Mouse (Mus musculus) forebrain, embryonic 12.5 days (tissue): ENCODE results near the gene Tmem107. TPM values are rescaled to one million over a fixed set of nuclear protein-coding genes. Genes with fewer than 3 reads are reported as not detected.

Experiments used
- ATAC-seq: fragments of 200-750 bp; cut with Nextera tagmentation; 2 replicates; pipeline ENCODE4 v1.8.0; 2017; ENCODE audit warnings: moderate TSS enrichment; ENCODE audit not compliant: low FRiP score
- H3K27ac ChIP-seq: fragments of 300-500 bp; sonication (generic); 2 replicates; pipeline ENCODE4 v1.5.1; 2016; ENCODE audit warnings: mild to moderate bottlenecking
- H3K27me3 ChIP-seq: fragments of 300-500 bp; sonication (generic); 2 replicates; pipeline ENCODE4 v1.6.1; 2016; ENCODE audit warnings: mild to moderate bottlenecking
- H3K36me3 ChIP-seq: fragments of 300-500 bp; sonication (generic); replicated peaks from 2 replicates; pipeline ENCODE4 v1.6.1; 2016; ENCODE audit warnings: mild to moderate bottlenecking
- H3K4me1 ChIP-seq: fragments of 300-500 bp; sonication (generic); 2 replicates; pipeline ENCODE4 v1.6.1; 2016
- H3K4me2 ChIP-seq: fragments of 300-500 bp; sonication (generic); 2 replicates; pipeline ENCODE4 v1.6.1; 2016; ENCODE audit warnings: mild to moderate bottlenecking, moderate library complexity
- H3K4me3 ChIP-seq: fragments of 300-500 bp; sonication (generic); replicated peaks from 2 replicates; pipeline ENCODE4 v1.5.1; 2016; ENCODE audit warnings: mild to moderate bottlenecking
- H3K9ac ChIP-seq: fragments of 300-500 bp; sonication (generic); 2 replicates; pipeline ENCODE4 v1.6.1; 2016; ENCODE audit warnings: mild to moderate bottlenecking
- H3K9me3 ChIP-seq: fragments of 300-500 bp; sonication (generic); 2 replicates; pipeline ENCODE4 v1.6.1; 2016
- WGBS: fragments of 180-500 bp; shearing (Covaris S2); methylation state at CpG from one replicate; pipeline ENCODE4 v1.1.7; 2016; 5-methylcytosine and 5-hydroxymethylcytosine counted together
- polyA plus RNA-seq: library from polyadenylated mRNA; unstranded; fragments of >200 nt; fragmentation: Nextera tagmentation; extraction: Ambion mirVana; gene quantifications from 2 replicates; pipeline ENCODE4 v1.2.1, GENCODE M21; 2016

Gene Tmem107
- polyA plus RNA-seq, 1 experiment from 2014 or later: 56.9 TPM

DNA sequence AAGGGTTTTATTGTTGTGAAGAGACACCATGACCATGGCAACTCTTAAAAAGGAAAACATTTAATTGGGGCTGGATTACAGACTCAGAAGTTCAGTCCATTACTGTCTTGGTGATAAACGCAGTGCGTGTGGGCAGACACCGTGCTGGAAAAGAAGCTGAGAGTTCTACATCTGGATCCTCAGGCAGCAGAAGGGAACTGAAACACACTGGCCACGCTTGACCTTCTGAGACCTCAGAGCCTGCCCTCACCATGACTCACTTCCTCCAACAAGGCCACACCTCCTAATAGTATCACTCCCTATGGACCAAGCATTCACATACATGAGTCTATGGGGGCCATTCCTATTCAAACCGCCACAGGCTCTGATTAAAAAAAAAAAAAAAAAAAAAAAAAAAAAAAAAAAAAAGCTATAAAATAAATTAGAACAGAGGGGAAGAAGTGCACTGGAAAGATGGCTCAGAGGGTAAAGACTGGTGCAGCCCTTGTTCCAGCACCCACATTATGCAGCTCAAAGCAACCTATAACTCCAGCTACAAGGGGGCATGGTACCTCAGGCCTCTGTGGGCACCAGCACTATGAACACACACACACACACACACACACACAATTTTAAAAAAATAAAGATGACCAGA lies 8.3 kb downstream of the Tmem107 start:
- Histone ChIP-seq H3K9ac (no peak overlapping the region), H3K9me3 (no peaks in the 10 kb centered on the region), H3K4me3 (no peak overlapping the region), H3K4me2 (no peak overlapping the region), H3K27me3 (no peaks in the 10 kb centered on the region), H3K36me3 (no peaks in the 10 kb centered on the region), H3K4me1 (peaks cover 9% of the 10 kb centered on the region; the same call in 1 of the 2 replicates), H3K27ac (no peak overlapping the region)
- ATAC-seq: no peak
- 85% methylated on average over 5 of the region's 5 CpGs for WGBS

GRCm38 (mm10) chr11:69080102-69080854 lies 9.7 kb downstream of the Tmem107 start:
- ATAC-seq: no peak
- Histone ChIP-seq H3K4me2 (no peak overlapping the region), H3K9me3 (no peaks in the 10 kb centered on the region), H3K36me3 (no peaks in the 10 kb centered on the region), H3K27me3 (no peaks in the 10 kb centered on the region), H3K4me3 (no peak overlapping the region), H3K9ac (no peak overlapping the region), H3K4me1 (no peaks in the 10 kb centered on the region), H3K27ac (no peak overlapping the region)
- WGBS: 87% methylated on average over 15 of the region's 15 CpGs

DNA sequence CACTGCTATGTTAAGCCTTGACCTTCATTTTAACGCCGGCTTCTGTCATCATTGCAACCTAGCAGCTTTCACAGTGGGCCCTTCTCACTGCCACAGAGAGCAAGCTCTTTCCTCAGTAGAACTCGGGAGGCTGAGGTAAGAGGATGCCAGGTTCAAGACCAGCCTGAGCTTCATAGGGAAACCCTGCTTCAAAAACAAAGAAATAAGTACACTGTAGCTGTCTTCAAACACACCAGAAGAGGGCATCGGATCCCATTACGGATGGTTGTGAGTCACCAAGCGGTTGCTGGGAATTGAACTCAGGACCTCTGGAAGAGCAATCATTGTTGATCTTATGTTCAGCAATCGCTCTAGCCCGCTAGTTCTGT lies 10.2 kb downstream of the Tmem107 start:
- 89% methylated on average over 8 of the region's 8 CpGs for WGBS
- H3K36me3 ChIP-seq: no peaks in the 10 kb centered on the region
- H3K4me1 ChIP-seq: no peaks in the 10 kb centered on the region
- no peaks in the 10 kb centered on the region for H3K9me3 ChIP-seq
- no peaks in the 10 kb centered on the region for H3K27me3 ChIP-seq
- H3K27ac ChIP-seq: no peak overlapping the region
- H3K4me3 ChIP-seq: no peak overlapping the region
- ATAC-seq: no peak
- no peak overlapping the region for H3K4me2 ChIP-seq
- H3K9ac ChIP-seq: no peak overlapping the region

DNA sequence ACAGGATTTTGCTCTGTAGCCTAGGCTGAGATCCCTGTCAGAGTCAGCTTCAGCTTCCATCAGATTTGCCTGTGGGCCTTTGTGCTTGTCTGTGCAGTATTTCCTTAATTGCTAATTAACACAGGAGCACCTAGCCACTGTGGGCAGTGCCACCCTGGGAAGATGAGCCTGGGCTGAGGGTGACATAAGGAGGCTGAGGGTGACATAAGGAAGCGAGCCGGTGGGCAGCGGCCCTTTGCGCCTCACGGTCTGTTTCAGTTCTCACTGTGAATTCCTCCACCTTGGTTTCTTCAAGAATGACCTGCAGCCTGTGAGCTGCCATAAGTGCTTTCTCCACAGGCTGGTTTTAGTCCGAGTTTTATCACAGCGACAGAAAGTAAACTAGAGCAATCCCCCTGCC lies 11.0 kb downstream of the Tmem107 start:
- Histone ChIP-seq H3K9ac (no peak overlapping the region), H3K4me2 (no peak overlapping the region), H3K27ac (no peak overlapping the region), H3K36me3 (no peaks in the 10 kb centered on the region), H3K27me3 (no peaks in the 10 kb centered on the region), H3K4me1 (no peaks in the 10 kb centered on the region), H3K4me3 (no peak overlapping the region), H3K9me3 (no peaks in the 10 kb centered on the region)
- ATAC-seq: no peak
- 87% methylated on average over 7 of the region's 7 CpGs for WGBS

GRCm38 (mm10) chr11:69085608-69086007 lies 15.0 kb downstream of the Tmem107 start:
- Histone ChIP-seq H3K9ac (no peak overlapping the region), H3K27me3 (no peaks in the 10 kb centered on the region), H3K27ac (no peak overlapping the region), H3K4me3 (no peak overlapping the region), H3K9me3 (no peaks in the 10 kb centered on the region), H3K36me3 (peaks cover 9% of the 10 kb centered on the region; the same call in 1 of the 2 replicates), H3K4me1 (peaks cover 18% of the 10 kb centered on the region), H3K4me2 (no peak overlapping the region)
- WGBS: 73% methylated on average over 6 of the region's 6 CpGs
- ATAC-seq: no peak

- Histone ChIP-seq H3K4me1 (peaks cover 22% of the 10 kb centered on the region), H3K36me3 (peaks cover 15% of the 10 kb centered on the region), H3K27ac (peak overlapping the region; percentile 50; the same call in 1 of the 2 replicates), H3K9me3 (no peaks in the 10 kb centered on the region), H3K4me3 (no peak overlapping the region), H3K9ac (no peak overlapping the region), H3K27me3 (no peaks in the 10 kb centered on the region), H3K4me2 (no peak overlapping the region)
- 67% methylated on average over 6 of the region's 6 CpGs for WGBS
- no peak for ATAC-seq
Observed at GRCm38 (mm10) chr11:69086390-69086789, 15.8 kb downstream of the Tmem107 start.

DNA sequence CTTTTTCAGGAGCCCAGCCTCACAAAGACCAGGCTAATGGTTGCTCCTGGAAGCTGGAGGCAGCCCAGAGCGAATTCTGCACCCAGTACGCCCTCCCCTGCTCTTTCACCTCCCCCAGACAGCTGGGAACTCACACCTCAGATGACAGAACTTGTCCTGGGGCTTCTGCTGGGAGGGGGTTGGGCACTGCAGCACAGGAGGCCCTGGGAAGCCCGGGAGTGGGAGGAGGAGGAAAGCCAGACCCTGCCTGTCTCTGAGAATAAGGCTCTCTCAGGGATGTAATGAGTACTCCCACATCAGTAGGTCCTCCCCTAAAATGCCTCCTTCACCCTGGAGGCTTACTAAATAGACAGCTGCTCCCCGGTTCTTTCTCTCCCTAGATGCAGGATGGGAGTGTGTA lies 16.5 kb downstream of the Tmem107 start:
- Histone ChIP-seq H3K27ac (peak overlapping the region; percentile 50; the same call in 1 of the 2 replicates), H3K9me3 (no peaks in the 10 kb centered on the region), H3K36me3 (peaks cover 21% of the 10 kb centered on the region), H3K4me3 (no peak overlapping the region; the same call in 1 of the 2 replicates), H3K27me3 (no peaks in the 10 kb centered on the region), H3K4me2 (no peak overlapping the region), H3K4me1 (peaks cover 22% of the 10 kb centered on the region), H3K9ac (peak overlapping the region; percentile 25; the same call in 1 of the 2 replicates)
- whole genome bisulfite sequencing: 42% methylated on average over 4 of the region's 4 CpGs
- ATAC-seq: no peak

DNA sequence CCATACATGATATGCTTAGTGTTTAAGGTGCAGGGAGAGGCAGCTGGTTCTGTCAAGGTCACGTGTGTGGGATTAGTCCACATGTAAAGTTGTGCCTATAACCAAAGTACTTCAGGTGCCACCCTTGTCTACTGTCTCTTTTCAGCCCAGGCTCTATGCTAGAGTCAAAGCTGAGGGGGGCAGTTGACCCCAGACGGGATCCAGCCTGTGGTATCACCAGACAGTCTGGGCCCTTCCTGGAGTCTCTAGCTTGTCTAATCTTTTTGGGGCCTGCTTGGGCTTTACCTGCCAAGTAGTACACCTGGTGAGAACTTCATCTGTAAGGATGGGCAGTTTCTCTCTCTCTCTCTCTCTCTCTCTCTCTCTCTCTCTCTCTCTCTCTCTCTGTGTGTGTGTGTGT lies 17.0 kb downstream of the Tmem107 start:
- H3K4me3 ChIP-seq: no peak overlapping the region

DNA sequence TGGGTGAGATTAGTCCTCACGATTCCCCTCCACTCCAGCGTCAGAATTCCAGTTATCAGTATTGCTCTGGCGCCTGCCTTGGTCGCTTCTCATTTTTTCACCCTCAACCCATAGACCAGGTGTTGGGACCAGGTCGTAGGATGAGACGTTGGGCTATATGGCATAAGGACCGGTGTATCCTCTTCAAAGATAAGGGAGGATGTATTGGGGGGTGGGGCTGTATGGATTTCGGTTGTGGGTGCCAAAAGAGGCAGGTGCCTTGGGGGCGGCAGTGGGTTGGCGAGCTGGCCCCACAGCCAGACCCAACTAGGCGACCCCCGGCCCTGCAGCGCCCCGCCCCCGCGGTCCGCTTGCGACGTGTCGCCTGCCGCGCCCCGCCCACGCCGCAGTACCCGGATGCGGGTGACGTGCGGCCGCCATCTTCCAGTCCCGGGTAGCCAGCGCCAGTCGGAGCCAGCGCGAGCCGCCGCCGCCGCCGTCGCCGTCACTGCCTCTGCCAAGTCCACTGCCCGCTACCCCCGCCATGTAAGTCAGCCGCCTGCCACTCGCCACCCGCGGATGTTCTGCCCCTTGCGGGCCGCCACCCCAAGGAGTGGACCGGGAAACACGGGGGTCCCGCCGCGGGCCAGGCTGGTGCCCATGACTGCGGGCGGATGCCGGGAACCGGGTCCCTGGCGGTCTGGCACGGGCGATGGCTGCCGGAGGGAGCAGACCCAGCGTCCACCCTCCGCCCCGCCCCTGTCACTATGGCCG lies 17.7 kb downstream of the Tmem107 start, which contains the start of gene Vamp2:
TSS of gene Vamp2 (plus strand) at position 388 of the 753 bp plus-strand sequence.
- peak within 1 kb of the TSS; percentile 99 for H3K9ac ChIP-seq
- H3K36me3 ChIP-seq: peaks cover 21% of the 10 kb centered on the region
- peaks cover 22% of the 10 kb centered on the region for H3K4me1 ChIP-seq
- no peaks in the 10 kb centered on the region for H3K27me3 ChIP-seq
- under 1% methylated on average over 56 of the region's 67 CpGs for WGBS
- H3K4me2 ChIP-seq: peak within 1 kb of the TSS; percentile 98
- ATAC-seq: peak; percentile 87
- no peaks in the 10 kb centered on the region for H3K9me3 ChIP-seq
- H3K27ac ChIP-seq: peak within 1 kb of the TSS; percentile 91
- peak within 1 kb of the TSS; percentile 95 for H3K4me3 ChIP-seq

More for the DNA sequence above, 17.0 kb downstream of the Tmem107 start:
- H3K27me3 ChIP-seq: no peaks in the 10 kb centered on the region
- ATAC-seq: no peak
- H3K4me1 ChIP-seq: peaks cover 22% of the 10 kb centered on the region
- 63% methylated on average over 2 of the region's 2 CpGs for WGBS
- 0 out of 2 replicates have a peak overlapping the region, but pooled peaks have one; percentile 91 for H3K27ac ChIP-seq
- H3K9me3 ChIP-seq: no peaks in the 10 kb centered on the region
- peak overlapping the region; percentile 98 for H3K4me2 ChIP-seq
- peak overlapping the region; percentile 99; the same call in 1 of the 2 replicates for H3K9ac ChIP-seq
- peaks cover 21% of the 10 kb centered on the region for H3K36me3 ChIP-seq

DNA sequence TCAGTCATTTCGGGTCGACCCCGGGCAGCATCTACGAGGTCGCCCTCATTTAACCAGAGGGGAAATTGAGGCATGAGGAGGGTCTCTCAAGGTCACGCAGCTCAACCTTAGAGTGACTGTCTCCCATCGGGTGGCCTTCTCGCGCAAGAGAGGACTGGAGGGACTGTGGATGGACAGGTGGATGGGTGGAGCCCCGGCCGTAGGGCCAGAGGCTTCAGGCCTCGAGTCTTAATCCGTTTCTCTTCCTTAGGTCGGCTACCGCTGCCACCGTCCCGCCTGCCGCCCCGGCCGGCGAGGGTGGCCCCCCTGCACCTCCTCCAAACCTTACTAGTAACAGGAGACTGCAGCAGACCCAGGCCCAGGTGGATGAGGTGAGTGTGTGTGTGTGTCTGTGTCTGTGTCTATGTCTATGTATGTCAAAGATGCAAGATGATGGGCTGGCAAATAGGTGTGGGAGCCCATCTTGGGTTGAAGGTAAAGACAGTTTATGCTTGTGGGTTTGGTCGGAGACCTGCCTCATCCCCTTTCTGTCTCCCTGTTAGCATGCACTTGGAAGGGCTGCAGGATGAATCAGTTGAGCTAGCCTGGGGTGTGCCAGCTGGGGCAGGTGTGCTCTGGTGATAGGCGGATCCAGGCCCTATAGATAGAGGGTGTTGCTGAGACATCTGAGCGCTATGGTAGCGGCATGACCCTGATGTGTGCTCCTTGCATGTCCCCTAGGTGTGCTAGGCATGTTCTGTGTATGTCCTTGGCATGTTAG lies 18.4 kb downstream of the Tmem107 start:
- ATAC-seq: peak; percentile 64
- H3K4me1 ChIP-seq: peaks cover 24% of the 10 kb centered on the region

DNA sequence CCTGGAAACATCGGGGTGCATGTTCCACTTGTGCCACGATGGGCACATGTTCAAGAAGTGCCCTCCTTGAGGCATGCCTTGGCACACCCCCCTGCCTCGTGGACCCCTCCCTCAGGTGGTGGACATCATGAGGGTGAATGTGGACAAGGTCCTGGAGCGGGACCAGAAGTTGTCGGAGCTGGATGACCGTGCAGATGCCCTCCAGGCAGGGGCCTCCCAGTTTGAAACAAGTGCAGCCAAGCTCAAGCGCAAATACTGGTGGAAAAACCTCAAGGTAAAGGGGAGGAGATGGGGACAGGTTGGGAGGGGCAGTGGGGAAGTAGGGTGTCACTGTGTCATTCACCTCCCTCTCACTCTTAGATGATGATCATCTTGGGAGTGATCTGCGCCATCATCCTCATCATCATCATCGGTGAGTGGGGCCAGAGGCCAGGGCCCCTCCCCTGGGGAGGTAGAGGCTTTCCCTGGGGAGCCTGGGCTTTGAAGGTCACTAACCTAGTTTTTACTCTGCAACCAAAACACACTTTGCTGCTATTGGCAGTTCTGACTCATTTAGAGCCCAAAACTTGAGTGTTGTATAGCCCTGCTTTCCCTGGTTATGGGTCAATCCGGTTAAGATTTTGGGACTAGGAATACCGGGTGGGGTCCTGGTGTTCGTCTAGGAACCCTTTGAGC lies 19.1 kb downstream of the Tmem107 start:
- Histone ChIP-seq H3K4me2 (peak overlapping the region; percentile 98), H3K4me1 (peaks cover 30% of the 10 kb centered on the region), H3K36me3 (peaks cover 21% of the 10 kb centered on the region), H3K9ac (peak overlapping the region; percentile 99), H3K4me3 (peak overlapping the region; percentile 95), H3K27ac (no peak overlapping the region; the same call in 1 of the 2 replicates), H3K9me3 (no peaks in the 10 kb centered on the region), H3K27me3 (no peaks in the 10 kb centered on the region)
- WGBS: 92% methylated on average over 12 of the region's 12 CpGs
- ATAC-seq: no peak

More for the DNA sequence above, 18.4 kb downstream of the Tmem107 start:
- Histone ChIP-seq H3K9me3 (no peaks in the 10 kb centered on the region), H3K27ac (peak overlapping the region; percentile 91), H3K9ac (peak overlapping the region; percentile 99), H3K27me3 (no peaks in the 10 kb centered on the region), H3K4me2 (peak overlapping the region; percentile 98), H3K4me3 (peak overlapping the region; percentile 95), H3K36me3 (peaks cover 21% of the 10 kb centered on the region)
- 11% methylated on average over 25 of the region's 25 CpGs for WGBS
